Mouse (Mus musculus): Measurements from ENCODE around the gene Tspan8. TPM values are rescaled to one million over a fixed set of nuclear protein-coding genes. Genes with fewer than 3 reads are reported as not detected.

Gene Tspan8
- polyA plus RNA-seq, 1 experiment = 32.7 TPM

GRCm38 (mm10) chr10:115829696-115830095 is 13.1 kb downstream of the Tspan8 start:
- TF ChIP-seq CTCF (conservative IDR thresholded peaks at IDR 0.05; ENCODE audit: insufficient read depth, insufficient read length, low read depth, low read length) = no peak
- TF ChIP-seq POLR2A (IDR thresholded peaks at IDR 0.05; ENCODE audit: low read depth, low read length) = no peak
- Histone ChIP-seq H3K27me3 (replicated peaks; ENCODE audit: control insufficient read depth, insufficient read depth, low read length) (no peaks in the 10 kb centered on the region), H3K4me3 (ENCODE audit: insufficient read depth, low read depth, low read length) (no peak overlapping the region), H3K4me1 (ENCODE audit: control insufficient read depth, insufficient read depth, low read length) (no peaks in the 10 kb centered on the region), H3K36me3 (ENCODE audit: control insufficient read depth, insufficient read depth, low read length) (no peaks in the 10 kb centered on the region), H3K27ac (ENCODE audit: insufficient read depth, low read depth, low read length) (no peak overlapping the region)
- no peak for DNase-seq
- 33% methylated on average over 1 of the region's 1 CpGs for WGBS

GRCm38 (mm10) chr10:115830726-115831125 is 14.1 kb downstream of the Tspan8 start:
- H3K27ac ChIP-seq (ENCODE audit: insufficient read depth, low read depth, low read length) = no peak overlapping the region
- no peaks in the 10 kb centered on the region for H3K27me3 ChIP-seq (replicated peaks; ENCODE audit: control insufficient read depth, insufficient read depth, low read length)
- no peak overlapping the region for H3K4me3 ChIP-seq (ENCODE audit: insufficient read depth, low read depth, low read length)
- 71% methylated on average over 3 of the region's 3 CpGs for WGBS
- H3K36me3 ChIP-seq (ENCODE audit: control insufficient read depth, insufficient read depth, low read length) = no peaks in the 10 kb centered on the region
- TF ChIP-seq CTCF (conservative IDR thresholded peaks at IDR 0.05; ENCODE audit: insufficient read depth, insufficient read length, low read depth, low read length) = no peak
- TF ChIP-seq POLR2A (IDR thresholded peaks at IDR 0.05; ENCODE audit: low read depth, low read length) = no peak
- no peaks in the 10 kb centered on the region for H3K4me1 ChIP-seq (ENCODE audit: control insufficient read depth, insufficient read depth, low read length)
- no peak for DNase-seq

GRCm38 (mm10) chr10:115834017-115834416 is 17.4 kb downstream of the Tspan8 start:
- H3K27ac ChIP-seq (ENCODE audit: insufficient read depth, low read depth, low read length) = no peak overlapping the region
- H3K36me3 ChIP-seq (ENCODE audit: control insufficient read depth, insufficient read depth, low read length) = no peaks in the 10 kb centered on the region
- TF ChIP-seq CTCF (conservative IDR thresholded peaks at IDR 0.05; ENCODE audit: insufficient read depth, insufficient read length, low read depth, low read length) (no peak), POLR2A (IDR thresholded peaks at IDR 0.05; ENCODE audit: low read depth, low read length) (no peak)
- no peaks in the 10 kb centered on the region for H3K4me1 ChIP-seq (ENCODE audit: control insufficient read depth, insufficient read depth, low read length)
- 82% methylated on average over 6 of the region's 6 CpGs for WGBS
- no peaks in the 10 kb centered on the region for H3K27me3 ChIP-seq (replicated peaks; ENCODE audit: control insufficient read depth, insufficient read depth, low read length)
- no peak for DNase-seq
- H3K4me3 ChIP-seq (ENCODE audit: insufficient read depth, low read depth, low read length) = no peak overlapping the region

- Histone ChIP-seq H3K27ac (ENCODE audit: insufficient read depth, low read depth, low read length) (no peak overlapping the region), H3K4me1 (ENCODE audit: control insufficient read depth, insufficient read depth, low read length) (no peaks in the 10 kb centered on the region), H3K4me3 (ENCODE audit: insufficient read depth, low read depth, low read length) (no peak overlapping the region), H3K36me3 (ENCODE audit: control insufficient read depth, insufficient read depth, low read length) (no peaks in the 10 kb centered on the region), H3K27me3 (replicated peaks; ENCODE audit: control insufficient read depth, insufficient read depth, low read length) (no peaks in the 10 kb centered on the region)
- no peak for TF ChIP-seq CTCF (conservative IDR thresholded peaks at IDR 0.05; ENCODE audit: insufficient read depth, insufficient read length, low read depth, low read length)
- no peak for TF ChIP-seq POLR2A (IDR thresholded peaks at IDR 0.05; ENCODE audit: low read depth, low read length)
- WGBS = 49% methylated on average over 18 of the region's 18 CpGs
- no peak for DNase-seq
Measured at GRCm38 (mm10) chr10:115846930-115847329, 30.3 kb downstream of the Tspan8 start.

GRCm38 (mm10) chr10:115848511-115848910 is 31.9 kb downstream of the Tspan8 start:
- Histone ChIP-seq H3K4me3 (ENCODE audit: insufficient read depth, low read depth, low read length) (no peak overlapping the region), H3K4me1 (ENCODE audit: control insufficient read depth, insufficient read depth, low read length) (no peaks in the 10 kb centered on the region), H3K27me3 (replicated peaks; ENCODE audit: control insufficient read depth, insufficient read depth, low read length) (no peaks in the 10 kb centered on the region), H3K27ac (ENCODE audit: insufficient read depth, low read depth, low read length) (no peak overlapping the region), H3K36me3 (ENCODE audit: control insufficient read depth, insufficient read depth, low read length) (no peaks in the 10 kb centered on the region)
- DNase-seq = no peak
- 90% methylated on average over 1 of the region's 1 CpGs for WGBS
- TF ChIP-seq POLR2A (IDR thresholded peaks at IDR 0.05; ENCODE audit: low read depth, low read length) (no peak), CTCF (conservative IDR thresholded peaks at IDR 0.05; ENCODE audit: insufficient read depth, insufficient read length, low read depth, low read length) (no peak)

GRCm38 (mm10) chr10:115860210-115860880 is 43.7 kb downstream of the Tspan8 start:
- TF ChIP-seq POLR2A (IDR thresholded peaks at IDR 0.05; ENCODE audit: low read depth, low read length) (no peak), CTCF (conservative IDR thresholded peaks at IDR 0.05; ENCODE audit: insufficient read depth, insufficient read length, low read depth, low read length) (no peak)

GRCm38 (mm10) chr10:115861967-115862366 is 45.3 kb downstream of the Tspan8 start:
- no peak overlapping the region for H3K4me3 ChIP-seq (ENCODE audit: insufficient read depth, low read depth, low read length)

More at GRCm38 (mm10) chr10:115860210-115860880, 43.7 kb downstream of the Tspan8 start:
- no peak overlapping the region for H3K27ac ChIP-seq (ENCODE audit: insufficient read depth, low read depth, low read length)
- no peaks in the 10 kb centered on the region for H3K27me3 ChIP-seq (replicated peaks; ENCODE audit: control insufficient read depth, insufficient read depth, low read length)
- H3K4me1 ChIP-seq (ENCODE audit: control insufficient read depth, insufficient read depth, low read length) = no peaks in the 10 kb centered on the region
- no peak for DNase-seq
- no peak overlapping the region for H3K4me3 ChIP-seq (ENCODE audit: insufficient read depth, low read depth, low read length)
- 67% methylated on average over 15 of the region's 15 CpGs for WGBS
- H3K36me3 ChIP-seq (ENCODE audit: control insufficient read depth, insufficient read depth, low read length) = no peaks in the 10 kb centered on the region

More at GRCm38 (mm10) chr10:115861967-115862366, 45.3 kb downstream of the Tspan8 start:
- no peak for TF ChIP-seq CTCF (conservative IDR thresholded peaks at IDR 0.05; ENCODE audit: insufficient read depth, insufficient read length, low read depth, low read length)
- TF ChIP-seq POLR2A (IDR thresholded peaks at IDR 0.05; ENCODE audit: low read depth, low read length) = no peak
- Histone ChIP-seq H3K27me3 (replicated peaks; ENCODE audit: control insufficient read depth, insufficient read depth, low read length) (no peaks in the 10 kb centered on the region), H3K27ac (ENCODE audit: insufficient read depth, low read depth, low read length) (no peak overlapping the region), H3K36me3 (ENCODE audit: control insufficient read depth, insufficient read depth, low read length) (no peaks in the 10 kb centered on the region), H3K4me1 (ENCODE audit: control insufficient read depth, insufficient read depth, low read length) (no peaks in the 10 kb centered on the region)
- DNase-seq = no peak
- 41% methylated on average over 5 of the region's 5 CpGs for WGBS

Data from kidney, adult 2 months (tissue).